Mouse (Mus musculus) limb, embryonic 14.5 days (tissue): ENCODE measurements around the gene Mpp4. TPM values are rescaled to one million over a fixed set of nuclear protein-coding genes. Genes with fewer than 3 reads are reported as not detected.

Experiments used
- ATAC-seq: fragments of 200-750 bp; cut with Nextera tagmentation; 2 replicates; pipeline ENCODE4 v1.8.0; 2017; ENCODE audit warnings: low read depth, moderate number of reproducible peaks, moderate TSS enrichment; ENCODE audit not compliant: low FRiP score
- DNase-seq: peaks from one replicate; pipeline ENCODE4 v3.0.0-alpha.2; 2015; ENCODE audit warnings: low spot score
- H3K27ac ChIP-seq: fragments of 300-500 bp; sonication (generic); replicated peaks from 2 replicates; pipeline ENCODE4 v1.5.1; 2014; ENCODE audit warnings: low read depth, mild to moderate bottlenecking, low read length, moderate library complexity, mixed read lengths
- H3K27me3 ChIP-seq: fragments of 300-500 bp; sonication (generic); 2 replicates; pipeline ENCODE4 v1.6.1; 2014; ENCODE audit warnings: low read length, mixed read lengths; ENCODE audit not compliant: control insufficient read depth, insufficient read depth
- H3K36me3 ChIP-seq: fragments of 300-500 bp; sonication (generic); 2 replicates; pipeline ENCODE4 v1.6.1; 2014; ENCODE audit warnings: mild to moderate bottlenecking, low read length, moderate library complexity, mixed read lengths; ENCODE audit not compliant: control insufficient read depth, insufficient read depth
- H3K4me1 ChIP-seq: fragments of 300-500 bp; sonication (generic); 2 replicates; pipeline ENCODE4 v1.6.1; 2014; ENCODE audit warnings: antibody characterized with exemption, low read length, mixed read lengths; ENCODE audit not compliant: control insufficient read depth, insufficient read depth
- H3K4me2 ChIP-seq: fragments of 300-500 bp; sonication (generic); replicated peaks from 2 replicates; pipeline ENCODE4 v1.6.1; 2014; ENCODE audit warnings: low read depth, mild to moderate bottlenecking, low read length, moderate library complexity; ENCODE audit not compliant: severe bottlenecking
- H3K4me3 ChIP-seq: fragments of 300-500 bp; sonication (generic); replicated peaks from 2 replicates; pipeline ENCODE4 v1.5.1; 2014; ENCODE audit warnings: low read length
- H3K9ac ChIP-seq: fragments of 300-500 bp; sonication (generic); 2 replicates; pipeline ENCODE4 v1.6.1; 2014; ENCODE audit warnings: mild to moderate bottlenecking, low read depth, low read length, moderate library complexity; ENCODE audit not compliant: severe bottlenecking
- H3K9me3 ChIP-seq: fragments of 300-500 bp; sonication (generic); 2 replicates; pipeline ENCODE4 v1.6.1; 2016; ENCODE audit warnings: low read length; ENCODE audit not compliant: control insufficient read depth
- POLR2A ChIP-seq: fragments of 200-500 bp; IDR thresholded peaks from 2 replicates; pipeline ENCODE4 v1.8.0; 2012; ENCODE audit warnings: inconsistent platforms, mild to moderate bottlenecking, moderate library complexity, borderline replicate concordance; ENCODE audit not compliant: insufficient read depth, insufficient read length; ENCODE audit errors: extremely low read depth
- WGBS: fragments of 180-500 bp; shearing (Covaris S2); extraction: QIAGEN DNeasy Blood & Tissue Kit; methylation state at CpG from one replicate; pipeline ENCODE4 v1.1.7; 2014; 5-methylcytosine and 5-hydroxymethylcytosine counted together
- polyA plus RNA-seq, 2 experiments: library from polyadenylated mRNA; depleted of rRNA in 1 of 2; stranded (reverse) in 1 of 2; unstranded in 1 of 2; fragments of >200 nt; fragmentation: Nextera tagmentation in 1 of 2; extraction: Ambion mirVana in 1 of 2; gene quantifications; 2 replicates each; pipeline versions ENCODE4 v1.2.1 to v1.2.3; 2012 to 2014

The Mpp4 gene
- polyA plus RNA-seq, 2 experiments: 0.40 to 1.0 TPM

GRCm38 (mm10) chr1:59204489-59204888, 41.3 kb upstream of the Mpp4 start:
- no peaks in the 10 kb centered on the region for H3K27me3 ChIP-seq
- no peak overlapping the region for H3K9ac ChIP-seq
- no peak for DNase-seq
- no peak overlapping the region for H3K27ac ChIP-seq
- no peaks in the 10 kb centered on the region for H3K9me3 ChIP-seq
- H3K4me1 ChIP-seq: no peaks in the 10 kb centered on the region
- no peak for TF ChIP-seq POLR2A
- H3K4me3 ChIP-seq: no peak overlapping the region
- H3K4me2 ChIP-seq: no peak overlapping the region
- no peak for ATAC-seq
- WGBS: 96% methylated on average over 1 of the region's 1 CpGs
- H3K36me3 ChIP-seq: peaks cover 35% of the 10 kb centered on the region

GRCm38 (mm10) chr1:59202367-59202766, 39.2 kb upstream of the Mpp4 start:
- Histone ChIP-seq H3K27ac (no peak overlapping the region), H3K9ac (no peak overlapping the region), H3K4me2 (no peak overlapping the region), H3K27me3 (no peaks in the 10 kb centered on the region), H3K4me1 (no peaks in the 10 kb centered on the region), H3K4me3 (no peak overlapping the region), H3K36me3 (peaks cover 39% of the 10 kb centered on the region), H3K9me3 (no peaks in the 10 kb centered on the region)
- 89% methylated on average over 10 of the region's 10 CpGs for WGBS
- ATAC-seq: no peak
- DNase-seq: no peak
- no peak for TF ChIP-seq POLR2A

GRCm38 (mm10) chr1:59201561-59201960, 38.4 kb upstream of the Mpp4 start:
- no peak for TF ChIP-seq POLR2A
- 66% methylated on average over 1 of the region's 1 CpGs for WGBS

GRCm38 (mm10) chr1:59200960-59201359, 37.8 kb upstream of the Mpp4 start:
- ATAC-seq: no peak
- no peak overlapping the region for H3K27ac ChIP-seq
- WGBS: 91% methylated on average over 5 of the region's 5 CpGs
- TF ChIP-seq POLR2A: no peak
- no peak overlapping the region for H3K9ac ChIP-seq
- H3K4me1 ChIP-seq: no peaks in the 10 kb centered on the region
- no peak for DNase-seq
- no peak overlapping the region for H3K4me2 ChIP-seq
- peaks cover 38% of the 10 kb centered on the region for H3K36me3 ChIP-seq
- no peaks in the 10 kb centered on the region for H3K27me3 ChIP-seq
- H3K4me3 ChIP-seq: no peak overlapping the region
- H3K9me3 ChIP-seq: no peaks in the 10 kb centered on the region

More at GRCm38 (mm10) chr1:59201561-59201960, 38.4 kb upstream of the Mpp4 start:
- no peaks in the 10 kb centered on the region for H3K27me3 ChIP-seq
- no peak overlapping the region for H3K27ac ChIP-seq
- no peak overlapping the region for H3K9ac ChIP-seq
- DNase-seq: no peak
- no peaks in the 10 kb centered on the region for H3K4me1 ChIP-seq
- H3K4me3 ChIP-seq: no peak overlapping the region
- no peaks in the 10 kb centered on the region for H3K9me3 ChIP-seq
- no peak for ATAC-seq
- H3K4me2 ChIP-seq: no peak overlapping the region
- peaks cover 35% of the 10 kb centered on the region for H3K36me3 ChIP-seq

- 19% methylated on average over 6 of the region's 6 CpGs for WGBS
- peaks cover 30% of the 10 kb centered on the region for H3K36me3 ChIP-seq
- no peak overlapping the region for H3K4me3 ChIP-seq
- DNase-seq (no peak), ATAC-seq (no peak)
- no peak overlapping the region for H3K27ac ChIP-seq
- no peak overlapping the region for H3K4me2 ChIP-seq
- no peak overlapping the region for H3K9ac ChIP-seq
- no peaks in the 10 kb centered on the region for H3K4me1 ChIP-seq
- H3K9me3 ChIP-seq: no peaks in the 10 kb centered on the region
- no peak for TF ChIP-seq POLR2A
- no peaks in the 10 kb centered on the region for H3K27me3 ChIP-seq
Observed at GRCm38 (mm10) chr1:59194979-59195378, 31.8 kb upstream of the Mpp4 start.

GRCm38 (mm10) chr1:59187786-59188185, 24.6 kb upstream of the Mpp4 start:
- Histone ChIP-seq H3K4me3 (no peak overlapping the region), H3K4me2 (no peak overlapping the region), H3K27ac (no peak overlapping the region), H3K9ac (no peak overlapping the region), H3K9me3 (no peaks in the 10 kb centered on the region), H3K36me3 (peaks cover 33% of the 10 kb centered on the region), H3K4me1 (no peaks in the 10 kb centered on the region), H3K27me3 (no peaks in the 10 kb centered on the region)
- WGBS: 77% methylated on average over 5 of the region's 5 CpGs
- ATAC-seq: no peak
- no peak for DNase-seq
- no peak for TF ChIP-seq POLR2A
